Mouse (Mus musculus) heart, adult 2 months (tissue): ENCODE data around the gene Efl1.

ENCODE experiments used
- EP300 ChIP-seq: fragments of 200-500 bp; IDR thresholded peaks from 2 replicates; pipeline ENCODE4 v1.6.1; 2011; ENCODE audit warnings: low read depth, low read length, control low read depth; ENCODE audit not compliant: insufficient read depth
- POLR2A ChIP-seq: fragments of 200-500 bp; IDR thresholded peaks from 2 replicates; pipeline ENCODE4 v1.6.1; 2011; ENCODE audit warnings: mild to moderate bottlenecking, low read depth, low read length, control low read depth; ENCODE audit not compliant: insufficient read depth

DNA sequence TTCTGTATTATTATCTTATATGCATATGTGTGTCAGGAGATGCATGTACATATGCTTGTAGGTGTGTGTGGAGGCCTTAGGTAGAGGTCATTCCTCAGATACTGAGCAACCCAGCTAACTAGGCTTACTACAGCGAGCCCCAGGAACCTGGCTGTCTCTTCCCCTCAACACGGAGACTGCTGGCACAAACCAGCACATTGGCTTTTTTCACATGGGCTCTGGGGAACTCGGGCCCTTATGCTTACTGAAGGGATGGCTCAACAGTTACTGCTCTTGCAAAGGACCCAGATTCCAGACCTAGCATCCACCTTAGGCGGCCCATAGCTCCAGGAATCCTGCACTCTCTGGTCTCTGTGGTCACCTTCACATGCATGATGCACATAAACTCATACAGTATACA, 110.7 kb downstream of the Efl1 start:
- TF ChIP-seq POLR2A (no peak), EP300 (no peak)
